Mouse (Mus musculus) liver, postnatal 0 days (tissue): ENCODE measurements at regions not wholly inside any gene's neighbourhood (a gene's known extent, or its start where the extent isn't known, plus 50 kb on each side); places are given as distances from the start of the nearest gene placed in this dataset.

ENCODE experiments used
- CTCF ChIP-seq: sonication (generic); IDR thresholded peaks from 2 replicates; pipeline ENCODE4 v1.5.1; 2016; ENCODE audit warnings: antibody characterized with exemption, low read depth
- EP300 ChIP-seq: IDR thresholded peaks from 2 replicates; pipeline ENCODE4 v1.6.1; 2016; ENCODE audit warnings: antibody characterized with exemption, low read depth, mild to moderate bottlenecking

DNA sequence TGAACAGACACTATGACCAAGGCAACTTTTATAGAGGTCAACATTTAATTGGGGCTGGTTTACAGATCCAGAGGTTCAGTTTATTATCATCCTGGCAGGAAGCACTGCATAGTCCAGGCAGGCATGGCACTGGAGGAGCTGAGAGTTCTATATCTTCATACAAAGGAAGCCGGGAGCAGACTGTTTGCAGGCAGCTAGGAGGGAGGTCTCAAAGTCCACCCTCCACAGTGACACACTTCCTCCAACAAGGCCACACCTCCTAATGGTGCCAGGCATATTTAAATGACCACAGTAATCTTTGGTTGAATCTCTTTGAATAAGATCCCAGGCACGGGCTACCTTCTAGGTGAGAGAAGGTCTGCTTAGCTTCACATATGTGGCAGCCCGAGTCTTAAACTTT, 245.5 kb upstream of the Tmpo start:
- TF ChIP-seq CTCF (no peak), EP300 (no peak)
